ENCODE assay signal across 18 mouse cellular contexts in the genomic region with DNA sequence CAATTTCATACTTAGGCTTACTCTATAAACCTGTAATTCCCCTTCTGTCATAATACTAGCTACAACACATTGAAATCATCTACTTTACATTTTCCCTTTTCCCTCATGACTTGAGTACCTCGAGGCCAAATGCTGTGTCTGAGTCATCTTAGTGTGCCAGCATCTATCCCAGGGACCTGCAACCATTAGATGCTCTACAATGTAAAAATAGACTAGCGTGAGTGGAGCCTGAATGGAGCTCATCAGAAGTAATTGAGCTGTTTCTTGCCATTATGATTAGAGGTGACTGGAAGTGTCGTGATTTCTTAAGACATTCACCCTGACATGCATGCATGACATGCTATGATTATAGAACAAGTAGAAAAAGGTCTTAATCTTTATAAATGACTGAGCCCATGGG.
"Had no signal": no experiment of that assay in that cellular context is flagged by ENCODE, and none has a peak within 500 bp of the region (broad histone marks: within the 10 kb centered on the region; RNA-seq: fewer than 3 reads in every experiment).

No protein-coding gene starts in this region.

- H3K36me3 ChIP-seq: midbrain, embryonic 12.5 days; neural tube, embryonic 13.5 days; neural tube, embryonic 15.5 days had no signal

- H3K4me3 ChIP-seq: megakaryocyte, embryonic 14.5 days; midbrain, embryonic 12.5 days; neural tube, embryonic 13.5 days; neural tube, embryonic 15.5 days had no signal

- DNase-seq: lung, adult 18-20 months; lung, embryonic 14.5 days; lung, postnatal 14 days; lung, postnatal 36 days; midbrain, embryonic 14.5 days; right cerebral cortex, adult 18-20 months; right cerebral cortex, postnatal 25 days; right cerebral cortex, postnatal 4 days; spleen, adult 18-20 months; thymus, adult 18-20 months; thymus, postnatal 14 days; thymus, postnatal 36 days had no signal

- H3K4me2 ChIP-seq: lung, embryonic 14.5 days; midbrain, embryonic 12.5 days; neural tube, embryonic 13.5 days; neural tube, embryonic 15.5 days had no signal

- H3K27ac ChIP-seq: liver, embryonic 14.5 days; macrophage; midbrain, embryonic 12.5 days; neural tube, embryonic 13.5 days; neural tube, embryonic 15.5 days had no signal

- H3K4me1 ChIP-seq: midbrain, embryonic 12.5 days; neural tube, embryonic 13.5 days; neural tube, embryonic 15.5 days had no signal

- H3K27me3 ChIP-seq: megakaryocyte, embryonic 14.5 days; midbrain, embryonic 12.5 days; neural tube, embryonic 13.5 days; neural tube, embryonic 15.5 days had no signal

- H3K9me3 ChIP-seq: megakaryocyte, embryonic 14.5 days; midbrain, embryonic 12.5 days; neural tube, embryonic 13.5 days; neural tube, embryonic 15.5 days had no signal

- H3K9ac ChIP-seq: liver, embryonic 14.5 days; lung, embryonic 14.5 days; midbrain, embryonic 12.5 days; neural tube, embryonic 13.5 days; neural tube, embryonic 15.5 days had no signal
